Mouse (Mus musculus) heart, postnatal 0 days (tissue): ENCODE measurements around the gene Wdr6.

Source experiments
- CTCF ChIP-seq: IDR thresholded peaks from 2 replicates; pipeline ENCODE4 v1.5.1; 2016; ENCODE audit warnings: antibody characterized with exemption, control low read depth, low read depth
- EP300 ChIP-seq: IDR thresholded peaks from 2 replicates; pipeline ENCODE4 v1.6.1; 2016; ENCODE audit warnings: antibody characterized with exemption, low read depth

DNA sequence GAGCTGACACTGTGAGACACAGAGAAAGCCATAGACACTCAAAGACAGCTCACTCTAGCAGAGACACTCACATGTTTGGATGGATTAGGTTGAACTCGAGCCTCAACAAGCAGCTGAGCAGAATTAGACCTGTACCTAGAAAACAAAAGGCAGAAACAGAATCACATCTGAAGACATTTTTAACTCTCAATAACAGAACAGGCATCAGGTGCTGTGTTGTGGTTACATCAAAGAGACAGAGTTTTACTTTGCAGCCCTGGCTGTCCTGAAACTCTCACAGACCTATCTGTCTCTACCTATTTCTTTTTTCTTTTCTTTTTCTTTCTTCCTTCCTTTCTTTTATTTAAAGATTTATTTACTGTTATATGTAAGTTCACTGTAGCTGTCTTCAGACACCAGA is 38.8 kb upstream of the Wdr6 start:
- TF ChIP-seq CTCF (no peak), EP300 (no peak)
